Mouse (Mus musculus): ENCODE data around the gene Tmcc3.

DNA sequence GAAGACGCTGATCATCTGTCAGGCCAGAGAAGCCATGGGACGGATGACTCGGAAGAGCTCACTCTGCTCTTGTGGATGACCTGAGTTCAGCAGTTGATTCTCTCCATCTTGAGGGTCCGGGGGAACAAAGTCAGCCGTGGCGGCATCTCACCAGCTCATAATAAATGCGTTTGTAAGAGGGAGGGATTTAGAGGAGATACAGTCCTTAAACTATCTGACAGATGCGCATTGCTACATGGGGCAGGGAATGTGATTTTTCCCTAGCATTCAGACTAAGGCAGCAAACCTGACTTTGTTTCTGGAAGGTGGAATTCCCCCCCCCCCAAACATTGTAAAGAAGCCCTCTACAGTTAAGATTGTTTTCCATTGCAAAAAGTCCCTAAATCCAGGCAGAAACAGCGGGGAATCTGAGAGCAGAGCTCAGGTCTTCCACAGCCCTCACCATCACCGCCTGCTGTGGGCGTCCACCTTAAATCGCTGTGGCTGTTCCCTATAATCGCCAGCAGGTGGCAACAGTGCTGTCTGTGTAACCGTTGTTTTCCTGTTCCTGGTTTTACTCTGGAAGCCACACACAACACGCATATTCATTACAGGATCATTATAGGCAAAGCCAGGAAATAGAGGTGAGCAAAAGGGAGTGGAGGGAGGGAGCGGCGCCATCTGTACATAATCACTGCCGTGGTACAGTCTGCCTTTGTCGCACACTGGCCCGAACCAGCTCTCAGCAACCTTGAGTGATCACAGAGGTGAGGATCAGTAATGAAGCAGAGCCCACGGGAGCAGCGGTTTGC lies 96.8 kb downstream of the Tmcc3 start:
- TF ChIP-seq POU5F1 (IDR thresholded peaks at IDR 0.05; ENCODE audit: borderline replicate concordance, low read length) (no peak), CTCF (conservative IDR thresholded peaks at IDR 0.05; ENCODE audit: low read length) (peak; percentile 75), NANOG (IDR thresholded peaks at IDR 0.05; ENCODE audit: borderline replicate concordance, low read length) (no peak)
